Mouse (Mus musculus): ENCODE data around the gene Gm42742. TPM values are rescaled to one million over a fixed set of nuclear protein-coding genes. Genes with fewer than 3 reads are reported as not detected.

Gm42742 gene
- polyA plus RNA-seq, 1 experiment from 2014 or later: 27.5 TPM

DNA sequence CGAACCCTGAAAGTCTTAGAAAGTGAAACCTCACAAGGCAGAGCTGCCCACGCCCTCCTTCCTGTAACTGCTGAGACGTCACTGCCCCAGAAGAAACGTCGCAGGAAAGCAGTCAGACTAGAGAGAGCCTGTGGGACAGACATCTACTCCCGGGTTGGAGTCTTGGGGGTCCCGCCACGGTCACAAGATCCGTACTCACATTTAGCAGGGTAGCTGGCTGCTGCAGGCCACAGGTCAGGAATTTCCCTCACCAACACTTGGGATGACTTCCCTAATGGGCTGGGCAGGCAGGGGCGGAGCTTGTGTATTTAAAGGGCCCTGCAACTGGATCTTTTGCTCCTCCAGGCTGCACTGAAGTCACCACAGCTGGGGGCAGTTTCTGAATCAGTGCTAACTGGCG lies 6.6 kb downstream of the Gm42742 start, which contains the start of gene Mvp:
Gene Mvp, minus strand, starts transcription at position 302 of the 400 bp plus-strand sequence.
- Histone ChIP-seq H3K9me3 (ENCODE audit: control insufficient read depth, low read length) (no peaks in the 10 kb centered on the region), H3K9ac (ENCODE audit: low read length) (peak within 1 kb of the TSS; percentile 67), H3K4me2 (replicated peaks; ENCODE audit: low read depth) (peak within 1 kb of the TSS; percentile 64), H3K4me3 (ENCODE audit: low read depth, low read length) (peak within 1 kb of the TSS; percentile 55), H3K27me3 (ENCODE audit: control insufficient read depth, insufficient read depth, low read length) (no peaks in the 10 kb centered on the region), H3K27ac (replicated peaks) (peak within 1 kb of the TSS; percentile 69), H3K36me3 (ENCODE audit: control insufficient read depth, insufficient read depth, low read length) (no peaks in the 10 kb centered on the region), H3K4me1 (replicated peaks; ENCODE audit: control insufficient read depth, insufficient read depth) (peaks cover 4% of the 10 kb centered on the region; the same call in 1 of the 2 replicates)
- 0 out of 2 replicates have a peak, but pooled peaks have one; percentile 28 for ATAC-seq (ENCODE audit: low FRiP score, low TSS enrichment)
- peak; percentile 81 for DNase-seq (ENCODE audit: low spot score)
- 16% methylated on average over 11 of the region's 11 CpGs for WGBS
- no peak for TF ChIP-seq CTCF (IDR thresholded peaks at IDR 0.05; ENCODE audit: low read depth)
- no peak for TF ChIP-seq EP300 (optimal IDR thresholded peaks at IDR 0.05)

DNA sequence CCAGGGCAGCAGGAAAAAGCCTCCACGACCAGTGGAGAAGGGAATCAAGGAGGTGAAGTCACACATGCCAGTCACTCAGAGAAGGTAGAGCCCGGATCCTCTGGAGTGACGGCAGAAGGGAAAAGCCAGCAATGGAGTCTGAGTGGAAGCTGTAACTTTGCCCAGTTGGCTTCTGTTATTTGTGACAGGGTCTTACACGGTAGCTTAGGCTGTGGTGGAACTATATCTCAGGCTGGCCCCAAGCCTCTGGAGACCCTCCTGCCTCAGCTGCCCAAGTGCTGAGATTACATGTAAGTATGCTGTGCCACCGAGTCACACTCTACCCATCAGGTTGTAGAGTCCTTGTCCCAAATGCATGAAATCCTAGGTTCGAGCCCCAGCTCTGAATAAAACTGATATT lies 7.5 kb downstream of the Gm42742 start:
- TF ChIP-seq EP300 (optimal IDR thresholded peaks at IDR 0.05) (no peak), CTCF (IDR thresholded peaks at IDR 0.05; ENCODE audit: low read depth) (no peak)
- DNase-seq (ENCODE audit: low spot score) (no peak), ATAC-seq (ENCODE audit: low FRiP score, low TSS enrichment) (no peak)
- peak overlapping the region; percentile 55 for H3K4me3 ChIP-seq (ENCODE audit: low read depth, low read length)
- no peaks in the 10 kb centered on the region for H3K27me3 ChIP-seq (ENCODE audit: control insufficient read depth, insufficient read depth, low read length)
- H3K4me1 ChIP-seq (replicated peaks; ENCODE audit: control insufficient read depth, insufficient read depth): 0 out of 2 replicates have a peak, but pooled peaks cover 7% of the 10 kb centered on the region
- H3K9me3 ChIP-seq (ENCODE audit: control insufficient read depth, low read length): no peaks in the 10 kb centered on the region
- H3K4me2 ChIP-seq (replicated peaks; ENCODE audit: low read depth): peak overlapping the region; percentile 64
- H3K9ac ChIP-seq (ENCODE audit: low read length): no peak overlapping the region
- 90% methylated on average over 6 of the region's 6 CpGs for WGBS
- no peaks in the 10 kb centered on the region for H3K36me3 ChIP-seq (ENCODE audit: control insufficient read depth, insufficient read depth, low read length)
- peak overlapping the region; percentile 35; the same call in 1 of the 2 replicates for H3K27ac ChIP-seq (replicated peaks)

DNA sequence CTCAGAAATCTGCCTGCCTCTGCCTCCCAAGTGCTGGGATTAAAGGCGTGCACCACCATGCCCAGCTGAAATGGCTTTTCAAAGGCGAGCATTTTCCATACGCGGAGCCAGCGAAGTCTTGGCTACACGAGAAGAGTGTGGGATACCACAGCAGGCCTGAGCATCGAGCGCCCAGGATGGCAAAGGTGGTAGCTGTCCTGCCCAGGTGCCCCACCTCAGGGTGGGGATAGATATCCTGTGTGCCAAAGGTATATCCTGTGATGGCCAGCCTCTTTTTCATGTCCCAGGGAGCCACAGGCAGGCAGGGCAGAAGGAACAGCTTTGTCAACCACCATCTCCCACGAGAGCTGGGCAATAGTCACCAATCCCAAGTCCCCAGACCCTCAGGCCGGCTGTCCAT lies 8.1 kb downstream of the Gm42742 start:
- H3K4me3 ChIP-seq (ENCODE audit: low read depth, low read length): no peak overlapping the region
- no peak for TF ChIP-seq CTCF (IDR thresholded peaks at IDR 0.05; ENCODE audit: low read depth)
- no peak for TF ChIP-seq EP300 (optimal IDR thresholded peaks at IDR 0.05)
- peak overlapping the region; percentile 35; the same call in 1 of the 2 replicates for H3K27ac ChIP-seq (replicated peaks)
- no peak overlapping the region for H3K4me2 ChIP-seq (replicated peaks; ENCODE audit: low read depth)
- H3K9ac ChIP-seq (ENCODE audit: low read length): no peak overlapping the region
- DNase-seq (ENCODE audit: low spot score) (no peak), ATAC-seq (ENCODE audit: low FRiP score, low TSS enrichment) (no peak)
- H3K27me3 ChIP-seq (ENCODE audit: control insufficient read depth, insufficient read depth, low read length): no peaks in the 10 kb centered on the region
- 0 out of 2 replicates have a peak, but pooled peaks cover 10% of the 10 kb centered on the region for H3K4me1 ChIP-seq (replicated peaks; ENCODE audit: control insufficient read depth, insufficient read depth)
- H3K36me3 ChIP-seq (ENCODE audit: control insufficient read depth, insufficient read depth, low read length): no peaks in the 10 kb centered on the region
- WGBS: 93% methylated on average over 10 of the region's 10 CpGs
- no peaks in the 10 kb centered on the region for H3K9me3 ChIP-seq (ENCODE audit: control insufficient read depth, low read length)

DNA sequence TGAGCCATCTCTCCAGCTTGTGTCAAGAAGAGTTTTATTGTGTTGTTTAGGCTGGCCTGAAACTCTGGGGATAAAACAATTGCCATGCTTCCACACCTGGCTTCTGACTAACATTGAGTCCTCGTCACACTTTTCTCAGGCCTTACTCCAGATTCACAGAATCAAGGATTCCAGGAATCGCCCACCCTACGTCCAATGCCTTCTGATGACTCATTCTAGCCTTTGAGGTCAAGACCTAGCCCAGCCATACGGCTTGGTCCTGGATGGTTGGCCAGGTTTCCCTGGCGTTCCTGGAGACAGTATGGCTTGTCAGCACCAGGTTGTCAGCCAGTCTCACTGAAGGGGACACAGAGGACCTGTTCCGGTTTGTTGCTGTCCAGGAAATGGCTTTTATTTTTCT lies 8.5 kb downstream of the Gm42742 start:
- H3K27ac ChIP-seq (replicated peaks): no peak overlapping the region
- no peak for ATAC-seq (ENCODE audit: low FRiP score, low TSS enrichment)
- TF ChIP-seq CTCF (IDR thresholded peaks at IDR 0.05; ENCODE audit: low read depth): no peak
- no peak for TF ChIP-seq EP300 (optimal IDR thresholded peaks at IDR 0.05)
- no peak overlapping the region for H3K4me3 ChIP-seq (ENCODE audit: low read depth, low read length)
- WGBS: 69% methylated on average over 6 of the region's 6 CpGs
- H3K4me1 ChIP-seq (replicated peaks; ENCODE audit: control insufficient read depth, insufficient read depth): 0 out of 2 replicates have a peak, but pooled peaks cover 10% of the 10 kb centered on the region
- no peak for DNase-seq (ENCODE audit: low spot score)
- H3K27me3 ChIP-seq (ENCODE audit: control insufficient read depth, insufficient read depth, low read length): no peaks in the 10 kb centered on the region
- H3K9me3 ChIP-seq (ENCODE audit: control insufficient read depth, low read length): no peaks in the 10 kb centered on the region
- no peak overlapping the region for H3K4me2 ChIP-seq (replicated peaks; ENCODE audit: low read depth)
- H3K36me3 ChIP-seq (ENCODE audit: control insufficient read depth, insufficient read depth, low read length): no peaks in the 10 kb centered on the region
- no peak overlapping the region for H3K9ac ChIP-seq (ENCODE audit: low read length)

DNA sequence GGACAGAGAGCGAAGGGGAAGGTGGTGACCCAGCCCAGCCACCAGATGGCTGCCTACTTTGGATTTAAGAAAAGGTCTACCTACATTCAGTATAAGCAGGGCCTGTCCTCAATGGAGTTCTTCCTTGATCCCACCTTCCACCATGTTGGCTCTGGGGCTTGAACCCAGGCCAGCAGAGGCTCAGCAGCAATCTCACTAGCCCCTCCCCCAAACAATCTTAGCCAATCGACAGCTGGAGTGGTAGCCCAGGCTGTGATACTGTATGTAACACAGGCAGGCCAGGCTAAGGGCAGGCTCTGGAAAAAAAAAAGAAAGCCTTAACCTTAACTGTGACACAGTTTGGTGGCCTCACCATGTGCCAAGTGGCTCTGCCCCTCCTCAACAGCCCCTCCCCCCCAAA lies 9.2 kb downstream of the Gm42742 start:
- DNase-seq (ENCODE audit: low spot score): no peak
- Histone ChIP-seq H3K4me3 (ENCODE audit: low read depth, low read length) (no peak overlapping the region), H3K4me1 (replicated peaks; ENCODE audit: control insufficient read depth, insufficient read depth) (0 out of 2 replicates have a peak, but pooled peaks cover 10% of the 10 kb centered on the region), H3K27me3 (ENCODE audit: control insufficient read depth, insufficient read depth, low read length) (no peaks in the 10 kb centered on the region), H3K27ac (replicated peaks) (no peak overlapping the region; the same call in 1 of the 2 replicates), H3K9me3 (ENCODE audit: control insufficient read depth, low read length) (no peaks in the 10 kb centered on the region), H3K9ac (ENCODE audit: low read length) (no peak overlapping the region), H3K4me2 (replicated peaks; ENCODE audit: low read depth) (no peak overlapping the region), H3K36me3 (ENCODE audit: control insufficient read depth, insufficient read depth, low read length) (no peaks in the 10 kb centered on the region)
- 66% methylated on average over 2 of the region's 2 CpGs for WGBS
- TF ChIP-seq EP300 (optimal IDR thresholded peaks at IDR 0.05) (no peak), CTCF (IDR thresholded peaks at IDR 0.05; ENCODE audit: low read depth) (no peak)
- no peak for ATAC-seq (ENCODE audit: low FRiP score, low TSS enrichment)

DNA sequence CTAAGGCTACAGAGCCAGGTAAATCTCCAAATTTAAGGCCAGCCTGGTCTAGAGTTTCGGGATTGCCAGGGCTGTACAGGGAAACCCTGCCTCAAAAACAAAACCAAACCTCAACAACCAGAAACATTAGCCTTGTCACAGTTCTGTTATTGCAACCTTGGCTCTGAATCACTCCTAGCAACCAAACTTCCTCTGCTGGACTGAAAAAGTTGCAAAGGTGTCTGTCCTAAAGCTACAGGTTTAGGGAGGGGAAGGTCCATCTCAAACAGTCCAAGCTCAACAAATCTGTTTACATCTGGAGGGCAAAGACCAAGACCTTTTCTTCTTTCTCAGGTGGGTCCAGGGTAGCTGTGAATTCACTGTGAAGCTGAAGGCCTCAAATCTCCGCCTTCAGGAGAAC lies 9.8 kb downstream of the Gm42742 start:
- Histone ChIP-seq H3K27ac (replicated peaks) (no peak overlapping the region; the same call in 1 of the 2 replicates), H3K9me3 (ENCODE audit: control insufficient read depth, low read length) (no peaks in the 10 kb centered on the region), H3K4me2 (replicated peaks; ENCODE audit: low read depth) (no peak overlapping the region), H3K4me1 (replicated peaks; ENCODE audit: control insufficient read depth, insufficient read depth) (0 out of 2 replicates have a peak, but pooled peaks cover 10% of the 10 kb centered on the region), H3K36me3 (ENCODE audit: control insufficient read depth, insufficient read depth, low read length) (no peaks in the 10 kb centered on the region), H3K9ac (ENCODE audit: low read length) (no peak overlapping the region), H3K4me3 (ENCODE audit: low read depth, low read length) (no peak overlapping the region), H3K27me3 (ENCODE audit: control insufficient read depth, insufficient read depth, low read length) (no peaks in the 10 kb centered on the region)
- DNase-seq (ENCODE audit: low spot score) (no peak), ATAC-seq (ENCODE audit: low FRiP score, low TSS enrichment) (no peak)
- 88% methylated on average over 2 of the region's 2 CpGs for WGBS
- TF ChIP-seq CTCF (IDR thresholded peaks at IDR 0.05; ENCODE audit: low read depth) (no peak), EP300 (optimal IDR thresholded peaks at IDR 0.05) (no peak)
